Comparison of ENCODE assay signal across 8 mouse cellular contexts in genomic region chr9:55110059-55110834, GRCm38 (mm10). TPM values are rescaled to one million over a fixed set of nuclear protein-coding genes. Genes with fewer than 3 reads are reported as not detected.
DNase-seq lines count a peak whose midpoint lies in the region; ATAC-seq lines count a peak whose summit lies in the region.

No protein-coding gene starts in this region.

- no peak overlapping the region for H3K4me3 ChIP-seq in hindbrain, embryonic 11.5 days (ENCODE audit: low read depth, low read length)
- no peak overlapping the region for H3K4me3 ChIP-seq in lung, embryonic 16.5 days (ENCODE audit: low read length)

- peak; percentile 90 for ATAC-seq in hindbrain, embryonic 11.5 days (ENCODE audit: low FRiP score)
- peak; percentile 91 for ATAC-seq in lung, embryonic 16.5 days (ENCODE audit: low read depth)

- WGBS in hindbrain, embryonic 11.5 days: 34% methylated on average over 16 of the region's 16 CpGs
- 28% methylated on average over 16 of the region's 16 CpGs for WGBS in lung, embryonic 16.5 days

- H3K4me1 ChIP-seq in hindbrain, embryonic 11.5 days (replicated peaks; ENCODE audit: control insufficient read depth, insufficient read depth, low read length): no peaks in the 10 kb centered on the region
- H3K4me1 ChIP-seq in lung, embryonic 16.5 days (replicated peaks; ENCODE audit: control insufficient read depth, insufficient read depth, low read length): peaks cover 2% of the 10 kb centered on the region; the same call in 1 of the 2 replicates

- no peaks in the 10 kb centered on the region for H3K36me3 ChIP-seq in hindbrain, embryonic 11.5 days (ENCODE audit: control insufficient read depth, insufficient read depth, low read length)
- no peaks in the 10 kb centered on the region for H3K36me3 ChIP-seq in lung, embryonic 16.5 days (ENCODE audit: control insufficient read depth, insufficient read depth, low read length)

- H3K27ac ChIP-seq in hindbrain, embryonic 11.5 days (ENCODE audit: low read depth, low read length): no peak overlapping the region
- no peak overlapping the region for H3K27ac ChIP-seq in lung, embryonic 16.5 days (ENCODE audit: low read length)

- no peaks in the 10 kb centered on the region for H3K27me3 ChIP-seq in hindbrain, embryonic 11.5 days (ENCODE audit: control insufficient read depth, insufficient read depth, low read length)
- H3K27me3 ChIP-seq in lung, embryonic 16.5 days (ENCODE audit: control insufficient read depth, insufficient read depth, low read depth, low read length): no peaks in the 10 kb centered on the region

- peak; percentile 87 for DNase-seq in Muller cell, postnatal 12 days (ENCODE audit: inconsistent ontology term)
- peak; percentile 89 for DNase-seq in cerebellum, adult 9-11 months
- DNase-seq in frontal cortex, adult 2 months (ENCODE audit: extremely low spot score in 1 of 2, low spot score in 1 of 2): peak; percentile 77 to 95
- peak; percentile 92 for DNase-seq in hindbrain, embryonic 11.5 days (ENCODE audit: low spot score)
- peak; percentile 73 for DNase-seq in layer of hippocampus, adult 9-11 months
- DNase-seq in ovary, postnatal 36 days (ENCODE audit: low spot score): peak; percentile 75
- peak; percentile 87 for DNase-seq in thymus, postnatal 14 days

- H3K9me3 ChIP-seq in hindbrain, embryonic 11.5 days (ENCODE audit: control insufficient read depth, low read length): no peaks in the 10 kb centered on the region
- no peaks in the 10 kb centered on the region for H3K9me3 ChIP-seq in lung, embryonic 16.5 days (ENCODE audit: control insufficient read depth, low read length)

- H3K4me2 ChIP-seq in hindbrain, embryonic 11.5 days (replicated peaks; ENCODE audit: low read depth, low read length): no peak overlapping the region
- no peak overlapping the region for H3K4me2 ChIP-seq in lung, embryonic 16.5 days (ENCODE audit: low read depth, low read length)

- H3K9ac ChIP-seq in hindbrain, embryonic 11.5 days (ENCODE audit: low read depth, low read length): no peak overlapping the region
- H3K9ac ChIP-seq in lung, embryonic 16.5 days (ENCODE audit: low read length): no peak overlapping the region

RNA-seq across cellular contexts. Expression of gene Ube2q2, which starts 38.4 kb away (rescaled TPM):
- polyA plus RNA-seq in frontal cortex, adult 2 months (2012; rRNA removed): 39.4 and 41.3 TPM in 2 replicates
- 47.7 and 55.1 TPM in 2 replicates for polyA plus RNA-seq in hindbrain, embryonic 11.5 days (2014; fragmentation: Nextera tagmentation; extraction: Ambion mirVana)
- 15.3 and 18.6 TPM in 2 replicates for polyA plus RNA-seq in lung, embryonic 16.5 days (2015; fragmentation: Nextera tagmentation; extraction: Ambion mirVana)
